Mouse (Mus musculus) kidney, embryonic 16.5 days (tissue): ENCODE measurements around the gene Nmrk1. TPM values are rescaled to one million over a fixed set of nuclear protein-coding genes. Genes with fewer than 3 reads are reported as not detected.

Experiments used
- ATAC-seq: fragments of 200-750 bp; cut with Nextera tagmentation; 2 replicates; pipeline ENCODE4 v1.8.0; 2017; ENCODE audit warnings: moderate TSS enrichment; ENCODE audit not compliant: low FRiP score, low TSS enrichment
- H3K27ac ChIP-seq: fragments of 300-500 bp; sonication (generic); 2 replicates; pipeline ENCODE4 v1.5.1; 2014; ENCODE audit warnings: low read length
- H3K27me3 ChIP-seq: fragments of 300-500 bp; sonication (generic); 2 replicates; pipeline ENCODE4 v1.6.1; 2014; ENCODE audit warnings: low read length, control low read depth, mixed read lengths; ENCODE audit not compliant: insufficient read depth
- H3K36me3 ChIP-seq: fragments of 300-500 bp; sonication (generic); 2 replicates; pipeline ENCODE4 v1.6.1; 2014; ENCODE audit warnings: low read length, control low read depth, mixed read lengths; ENCODE audit not compliant: insufficient read depth
- H3K4me1 ChIP-seq: fragments of 300-500 bp; sonication (generic); 2 replicates; pipeline ENCODE4 v1.6.1; 2014; ENCODE audit warnings: low read length, control low read depth, mixed read lengths; ENCODE audit not compliant: insufficient read depth
- H3K4me2 ChIP-seq: fragments of 300-500 bp; sonication (generic); replicated peaks from 2 replicates; pipeline ENCODE4 v1.6.1; 2014; ENCODE audit warnings: low read depth, low read length
- H3K4me3 ChIP-seq: fragments of 300-500 bp; sonication (generic); 2 replicates; pipeline ENCODE4 v1.5.1; 2014; ENCODE audit warnings: mild to moderate bottlenecking, low read length
- H3K9ac ChIP-seq: fragments of 300-500 bp; sonication (generic); replicated peaks from 2 replicates; pipeline ENCODE4 v1.6.1; 2014; ENCODE audit warnings: low read length
- H3K9me3 ChIP-seq: fragments of 300-500 bp; sonication (generic); 2 replicates; pipeline ENCODE4 v1.6.1; 2016; ENCODE audit warnings: low read length, control low read depth
- WGBS: fragments of 180-500 bp; shearing (Covaris S2); extraction: QIAGEN DNeasy Blood & Tissue Kit; methylation state at CpG from one replicate; pipeline ENCODE4 v1.1.7; 2014; 5-methylcytosine and 5-hydroxymethylcytosine counted together
- polyA plus RNA-seq: library from polyadenylated mRNA; unstranded; fragments of >200 nt; fragmentation: Nextera tagmentation; extraction: Ambion mirVana; gene quantifications from 2 replicates; pipeline ENCODE4 v1.2.1, GENCODE M21; 2015

Nmrk1 gene
- polyA plus RNA-seq, 1 experiment from 2014 or later, result 29.2 TPM

DNA sequence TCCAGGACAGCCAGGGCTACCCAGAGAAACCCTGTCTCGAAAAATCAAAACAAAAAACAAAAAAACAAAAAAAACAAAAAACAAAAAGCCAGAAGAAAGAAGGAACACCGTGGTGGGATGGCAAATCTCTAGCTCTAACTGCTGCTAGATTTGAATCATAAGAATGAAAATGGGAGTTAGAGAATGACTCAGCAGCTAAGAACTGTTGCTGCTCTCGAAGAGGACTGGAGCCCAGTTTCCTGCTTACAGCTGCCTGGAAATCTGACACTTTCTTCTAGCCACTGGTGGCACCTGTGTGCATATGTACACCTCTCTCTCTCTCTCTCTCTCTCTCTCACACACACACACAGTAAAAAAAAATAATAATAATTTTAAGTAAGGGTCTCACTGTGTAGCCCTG lies 14.6 kb downstream of the Nmrk1 start:
- ATAC-seq, result no peak; the same call in 1 of the 2 replicates

DNA sequence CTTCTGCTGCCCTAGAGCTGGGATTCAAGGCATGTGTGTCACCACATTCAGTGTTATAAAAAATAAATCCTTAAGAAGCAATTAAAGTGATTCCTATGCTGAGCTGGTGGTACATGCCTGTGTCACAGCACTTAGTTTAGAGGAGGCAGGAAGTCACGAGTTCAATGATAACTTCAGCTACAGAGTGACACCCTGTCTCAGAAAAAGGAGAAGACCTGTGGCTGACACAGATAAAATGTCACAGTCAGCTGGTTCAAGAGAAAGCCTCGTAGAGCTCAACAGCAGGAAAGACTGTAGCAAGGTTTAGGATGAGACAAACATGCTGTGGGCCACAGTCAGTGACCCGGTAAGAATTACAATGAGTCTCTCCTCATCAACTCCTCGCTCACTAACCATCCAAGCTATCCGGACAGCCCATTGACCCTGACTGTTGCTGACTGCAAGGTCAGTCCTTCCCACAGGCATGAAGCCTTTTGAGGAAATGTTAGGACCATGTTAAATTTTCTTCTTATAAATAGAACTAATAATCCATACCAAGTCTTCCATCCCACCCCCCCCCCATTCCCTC lies 15.2 kb downstream of the Nmrk1 start:
- Histone ChIP-seq H3K4me2 (no peak overlapping the region), H3K27ac (no peak overlapping the region), H3K9ac (no peak overlapping the region), H3K27me3 (no peaks in the 10 kb centered on the region), H3K4me3 (no peak overlapping the region), H3K4me1 (0 out of 2 replicates have a peak, but pooled peaks cover 3% of the 10 kb centered on the region), H3K36me3 (no peaks in the 10 kb centered on the region), H3K9me3 (no peaks in the 10 kb centered on the region)
- 30% methylated on average over 5 of the region's 5 CpGs for WGBS
- peak; percentile 79; the same call in 1 of the 2 replicates for ATAC-seq

More for the DNA sequence above, 14.6 kb downstream of the Nmrk1 start:
- no peak overlapping the region for H3K4me2 ChIP-seq
- no peak overlapping the region for H3K4me3 ChIP-seq
- H3K9me3 ChIP-seq, result no peaks in the 10 kb centered on the region
- no peaks in the 10 kb centered on the region for H3K27me3 ChIP-seq
- H3K36me3 ChIP-seq, result no peaks in the 10 kb centered on the region
- WGBS, result 58% methylated on average over 3 of the region's 3 CpGs
- 0 out of 2 replicates have a peak, but pooled peaks cover 3% of the 10 kb centered on the region for H3K4me1 ChIP-seq
- H3K27ac ChIP-seq, result no peak overlapping the region
- H3K9ac ChIP-seq, result no peak overlapping the region

DNA sequence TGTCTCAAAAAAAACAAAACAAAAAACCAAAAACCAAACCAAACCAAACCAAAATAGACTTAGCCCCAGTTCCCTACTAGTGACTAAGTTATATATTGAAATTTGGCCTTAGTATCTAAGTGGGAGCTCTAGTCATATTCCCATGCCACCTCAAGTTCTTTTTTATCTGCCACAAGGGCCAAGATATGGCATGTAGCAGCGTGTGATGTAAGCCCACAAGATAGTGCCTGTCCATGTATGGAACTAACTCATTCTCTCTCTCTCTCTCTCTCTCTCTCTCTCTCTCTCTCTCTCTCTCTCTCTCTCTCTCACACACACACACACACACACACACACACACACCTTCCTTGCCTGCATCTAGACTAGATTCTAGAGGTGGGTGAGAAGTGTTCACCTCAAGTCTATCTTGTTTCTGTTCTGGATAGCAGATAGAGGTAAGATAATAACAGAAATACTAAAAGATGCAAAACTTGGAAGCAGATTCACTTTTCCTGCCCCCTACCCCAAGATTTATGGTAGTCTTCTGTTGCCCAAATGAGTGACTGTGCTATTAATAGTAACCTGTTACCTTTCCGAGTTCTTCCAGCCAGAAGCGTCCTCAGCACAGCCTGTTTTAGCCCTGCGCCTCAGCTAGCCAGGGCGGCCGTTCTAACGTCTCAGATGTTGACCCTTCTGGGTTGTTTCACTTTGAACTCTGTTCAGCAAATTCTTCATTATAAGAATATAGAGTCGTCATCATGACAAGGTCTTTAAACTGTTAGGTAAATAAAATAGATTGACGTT lies 16.2 kb downstream of the Nmrk1 start:
- no peaks in the 10 kb centered on the region for H3K9me3 ChIP-seq
- H3K27me3 ChIP-seq, result no peaks in the 10 kb centered on the region
- 50% methylated on average over 9 of the region's 9 CpGs for WGBS
- no peak overlapping the region for H3K9ac ChIP-seq
- 0 out of 2 replicates have a peak, but pooled peaks cover 3% of the 10 kb centered on the region for H3K4me1 ChIP-seq
- H3K4me2 ChIP-seq, result no peak overlapping the region
- H3K36me3 ChIP-seq, result no peaks in the 10 kb centered on the region
- no peak overlapping the region for H3K4me3 ChIP-seq
- H3K27ac ChIP-seq, result no peak overlapping the region
- no peak for ATAC-seq

DNA sequence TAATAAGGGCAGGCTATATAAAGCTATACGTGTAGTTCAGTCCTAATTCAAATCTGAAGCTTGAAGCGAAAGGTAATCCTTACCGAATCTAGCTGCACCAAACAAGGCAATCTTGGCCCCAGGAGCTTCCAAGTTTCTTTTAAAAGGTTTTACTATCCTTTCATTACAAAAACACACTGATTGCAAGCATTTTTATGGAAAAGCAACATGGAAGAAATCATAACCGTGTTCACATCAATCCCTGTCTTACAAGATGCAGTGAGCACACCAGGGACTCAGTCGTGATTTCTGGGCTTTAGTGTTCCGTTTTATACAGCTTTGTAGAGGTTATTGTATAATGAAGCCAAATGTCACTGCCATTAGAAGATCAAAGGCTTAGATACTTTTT lies 16.8 kb downstream of the Nmrk1 start:
- no peaks in the 10 kb centered on the region for H3K27me3 ChIP-seq
- no peak overlapping the region for H3K4me3 ChIP-seq
- no peak overlapping the region for H3K9ac ChIP-seq
- no peaks in the 10 kb centered on the region for H3K36me3 ChIP-seq
- H3K4me2 ChIP-seq, result no peak overlapping the region
- H3K4me1 ChIP-seq, result 0 out of 2 replicates have a peak, but pooled peaks cover 3% of the 10 kb centered on the region
- no peak overlapping the region for H3K27ac ChIP-seq
- no peak for ATAC-seq
- WGBS, result 68% methylated on average over 6 of the region's 6 CpGs
- no peaks in the 10 kb centered on the region for H3K9me3 ChIP-seq

DNA sequence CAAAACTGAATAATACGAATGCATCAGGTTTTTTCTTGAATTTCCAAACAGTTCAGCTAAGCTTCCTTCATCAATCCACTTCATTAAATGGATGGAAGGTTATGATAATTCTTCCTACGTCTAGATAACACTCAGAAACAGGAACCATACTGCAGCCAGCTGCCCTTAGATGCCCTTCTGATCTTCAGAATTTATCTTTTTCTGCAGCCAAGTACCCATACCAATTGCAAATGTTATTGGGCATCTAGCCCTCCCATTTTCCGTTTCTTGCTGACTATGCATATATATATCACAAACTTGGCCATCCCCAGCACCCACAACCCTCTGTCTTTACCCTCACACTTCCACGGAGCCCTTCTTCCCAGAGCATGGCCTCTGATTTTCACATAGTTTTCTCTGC lies 18.2 kb downstream of the Nmrk1 start:
- Histone ChIP-seq H3K4me2 (no peak overlapping the region), H3K27ac (no peak overlapping the region), H3K4me3 (no peak overlapping the region), H3K36me3 (no peaks in the 10 kb centered on the region), H3K9me3 (no peaks in the 10 kb centered on the region), H3K4me1 (0 out of 2 replicates have a peak, but pooled peaks cover 3% of the 10 kb centered on the region), H3K9ac (no peak overlapping the region), H3K27me3 (no peaks in the 10 kb centered on the region)
- 88% methylated on average over 4 of the region's 4 CpGs for WGBS
- no peak for ATAC-seq

DNA sequence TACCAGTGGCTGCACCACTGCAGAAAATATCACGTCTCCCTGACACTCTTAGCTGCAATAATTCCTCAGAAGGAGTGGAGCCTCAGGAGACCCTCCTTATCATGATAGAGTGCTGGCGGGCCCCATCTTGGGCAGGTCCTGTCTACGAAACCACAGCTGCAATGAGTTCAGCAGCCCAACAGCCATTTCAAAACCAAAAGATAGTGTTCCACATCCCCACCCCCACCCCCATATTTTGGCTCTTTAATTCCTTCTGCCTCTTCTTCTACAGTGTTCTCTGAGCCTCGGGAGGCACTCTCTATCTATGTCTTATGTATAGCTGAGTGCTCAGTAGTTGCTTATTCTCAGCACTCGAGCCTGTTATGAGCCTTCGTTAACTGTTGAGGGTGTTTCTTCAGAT lies 18.7 kb downstream of the Nmrk1 start:
- Histone ChIP-seq H3K9ac (no peak overlapping the region), H3K4me2 (no peak overlapping the region), H3K36me3 (no peaks in the 10 kb centered on the region), H3K27ac (no peak overlapping the region), H3K27me3 (no peaks in the 10 kb centered on the region), H3K9me3 (no peaks in the 10 kb centered on the region), H3K4me1 (0 out of 2 replicates have a peak, but pooled peaks cover 3% of the 10 kb centered on the region), H3K4me3 (no peak overlapping the region)
- WGBS, result 73% methylated on average over 6 of the region's 6 CpGs
- ATAC-seq, result no peak

DNA sequence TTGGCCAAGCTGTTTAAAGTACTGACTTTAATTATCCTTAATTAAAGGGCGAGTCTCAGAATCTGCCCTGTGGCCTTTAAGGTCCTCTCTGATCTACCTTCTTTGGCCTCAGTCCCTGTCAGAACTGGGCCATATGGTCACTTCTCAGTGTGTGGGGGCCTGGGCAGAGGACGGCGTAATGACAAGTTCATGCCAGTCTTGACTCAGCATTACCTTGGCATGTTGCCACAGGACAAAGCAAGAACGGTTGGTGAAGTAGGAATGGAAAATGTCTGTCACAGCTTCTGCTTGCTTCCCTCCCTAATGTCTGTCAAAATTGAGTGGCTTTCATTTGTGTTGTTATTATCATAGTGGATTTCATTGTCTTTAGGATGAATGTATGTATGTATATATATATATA lies 20.8 kb downstream of the Nmrk1 start:
- Histone ChIP-seq H3K27ac (no peak overlapping the region), H3K9me3 (no peaks in the 10 kb centered on the region)

DNA sequence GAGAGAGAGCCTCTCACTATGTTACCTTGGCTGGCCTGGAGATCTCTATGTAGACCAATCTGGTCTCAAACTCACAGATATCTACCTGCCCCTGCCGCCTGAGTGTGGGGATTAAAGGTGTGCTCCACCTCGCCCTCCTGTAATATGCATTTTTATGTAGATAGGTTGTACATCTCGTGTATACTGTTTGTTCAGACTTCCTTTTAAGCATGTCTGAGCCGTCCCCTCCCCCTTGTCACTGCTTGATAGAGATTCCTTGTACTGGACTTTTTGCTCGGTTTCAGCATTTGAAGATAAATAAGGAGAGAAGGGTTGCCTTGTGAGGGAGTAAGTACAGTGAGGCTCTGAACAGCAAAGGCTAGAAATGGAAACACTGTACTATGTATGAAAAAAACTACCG lies 21.3 kb downstream of the Nmrk1 start:
- Histone ChIP-seq H3K36me3 (no peaks in the 10 kb centered on the region), H3K9ac (no peak overlapping the region), H3K4me1 (no peaks in the 10 kb centered on the region), H3K9me3 (no peaks in the 10 kb centered on the region), H3K27me3 (no peaks in the 10 kb centered on the region), H3K27ac (no peak overlapping the region), H3K4me2 (no peak overlapping the region), H3K4me3 (no peak overlapping the region)
- WGBS, result 71% methylated on average over 6 of the region's 6 CpGs
- no peak for ATAC-seq

More for the DNA sequence above, 20.8 kb downstream of the Nmrk1 start:
- Histone ChIP-seq H3K36me3 (no peaks in the 10 kb centered on the region), H3K4me3 (no peak overlapping the region), H3K9ac (no peak overlapping the region), H3K4me2 (no peak overlapping the region), H3K27me3 (no peaks in the 10 kb centered on the region), H3K4me1 (no peaks in the 10 kb centered on the region)
- ATAC-seq, result no peak
- WGBS, result 69% methylated on average over 4 of the region's 4 CpGs

DNA sequence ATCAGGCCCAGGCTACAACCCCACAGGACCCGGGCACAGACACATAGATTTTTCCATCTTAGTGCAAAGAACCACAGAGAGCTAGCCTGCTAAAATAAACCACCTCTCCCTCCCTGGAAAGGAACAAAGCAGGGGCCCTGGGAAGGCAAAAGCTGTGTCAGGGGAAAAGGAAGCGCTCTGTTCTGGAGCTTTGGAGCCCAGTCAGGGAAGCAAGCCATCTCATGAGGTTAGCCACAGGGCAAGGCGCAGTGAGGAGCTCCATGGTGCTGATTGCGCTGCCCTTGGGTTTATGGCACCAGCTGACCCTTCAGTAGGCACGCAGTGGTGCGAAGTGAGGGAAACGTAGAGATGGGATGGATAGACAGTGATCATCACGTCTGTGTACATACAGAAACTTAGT lies 22.6 kb downstream of the Nmrk1 start:
- peaks cover 5% of the 10 kb centered on the region; the same call in 1 of the 2 replicates for H3K4me1 ChIP-seq
- H3K27ac ChIP-seq, result no peak overlapping the region
- no peak overlapping the region for H3K4me3 ChIP-seq
- no peaks in the 10 kb centered on the region for H3K27me3 ChIP-seq
- no peak overlapping the region for H3K4me2 ChIP-seq
- H3K36me3 ChIP-seq, result no peaks in the 10 kb centered on the region
- ATAC-seq, result no peak
- no peaks in the 10 kb centered on the region for H3K9me3 ChIP-seq
- no peak overlapping the region for H3K9ac ChIP-seq
- 80% methylated on average over 8 of the region's 8 CpGs for WGBS

DNA sequence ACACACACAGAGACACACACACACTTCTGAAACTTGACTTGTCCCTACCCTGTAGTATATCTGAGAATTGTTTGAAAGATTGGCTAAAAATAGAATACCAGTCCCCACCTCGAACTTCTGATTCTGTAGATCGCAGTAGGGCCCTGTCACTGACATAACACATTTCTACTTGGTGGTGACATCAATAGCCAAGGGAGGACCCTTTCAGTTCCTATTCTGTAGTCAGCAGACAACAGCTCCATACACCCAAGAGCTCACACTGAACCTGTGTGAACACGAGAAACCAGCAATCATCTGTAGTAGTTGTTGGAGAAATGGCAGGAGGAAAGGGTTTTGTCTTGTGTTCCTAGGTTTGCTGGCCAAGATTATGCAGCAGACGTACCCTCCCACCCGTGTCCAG lies 23.2 kb downstream of the Nmrk1 start:
- H3K9ac ChIP-seq, result no peak overlapping the region
- no peak overlapping the region for H3K4me2 ChIP-seq
- H3K4me3 ChIP-seq, result no peak overlapping the region
- no peaks in the 10 kb centered on the region for H3K36me3 ChIP-seq
- H3K9me3 ChIP-seq, result no peaks in the 10 kb centered on the region
- WGBS, result 78% methylated on average over 5 of the region's 5 CpGs
- peaks cover 5% of the 10 kb centered on the region; the same call in 1 of the 2 replicates for H3K4me1 ChIP-seq
- H3K27me3 ChIP-seq, result no peaks in the 10 kb centered on the region
- ATAC-seq, result no peak
- no peak overlapping the region for H3K27ac ChIP-seq
